Mouse (Mus musculus): ENCODE measurements around the gene Supt6. TPM values are rescaled to one million over a fixed set of nuclear protein-coding genes. Genes with fewer than 3 reads are reported as not detected.
A peak's percentile ranks its signal among the peaks of the same experiment; 100 is the strongest.

Gene Supt6
- polyA plus RNA-seq (2012; fragmentation: generic; extraction: Trizol), result 33.9 TPM
- long read RNA-seq, experiment 1, partial matches to known transcripts, result 28 of 28 reads
- long read RNA-seq, experiment 1, other reads (novel, unspliced or antisense), result 0 of 28 reads
- long read RNA-seq, experiment 2, full-length matches to known transcripts, result 26 of 38 reads
- long read RNA-seq, experiment 2, partial matches to known transcripts, result 9 of 38 reads
- long read RNA-seq, experiment 2, other reads (novel, unspliced or antisense), result 3 of 38 reads

DNA sequence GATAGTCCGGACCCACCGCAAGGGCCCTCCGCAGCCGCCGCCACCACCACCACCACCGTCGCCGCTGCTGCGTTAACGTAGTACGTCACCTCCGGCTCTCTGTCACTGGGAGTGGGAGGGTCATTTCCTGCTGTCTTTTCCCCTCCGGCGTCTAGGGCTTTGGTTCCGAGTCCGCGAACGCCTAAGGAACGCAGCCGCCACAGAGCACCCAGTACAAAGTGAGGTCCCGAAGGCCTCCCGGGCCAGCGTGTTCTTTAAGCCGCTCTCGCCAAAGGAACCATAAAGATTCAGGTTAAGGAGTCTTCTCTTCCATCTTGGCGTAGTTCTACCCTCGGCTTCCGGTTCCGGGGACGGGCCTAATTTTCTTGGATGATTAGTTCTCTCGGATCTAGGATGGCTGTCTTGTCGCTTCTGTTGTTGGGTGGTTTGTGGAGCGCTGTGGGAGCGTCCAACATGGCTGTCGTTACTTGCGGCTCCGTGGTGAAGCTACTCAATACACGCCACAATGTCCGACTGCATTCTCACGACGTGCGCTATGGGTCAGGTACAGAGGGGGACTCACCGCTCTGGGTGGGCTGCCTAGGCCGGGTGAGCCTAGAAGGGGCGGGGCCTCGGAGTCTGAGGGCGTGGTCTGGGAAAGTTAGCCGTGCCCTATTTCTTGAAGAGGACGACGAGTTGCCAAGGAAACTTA lies at the start of gene Supt6, which contains the start of gene Sdf2:
Gene Supt6 (minus strand): TSS at position 361 of the 691 bp plus-strand sequence.
Gene Sdf2 (plus strand): TSS at position 120 of the 691 bp plus-strand sequence.
- Histone ChIP-seq H3K79me3 (ENCODE audit: low read depth) (peaks cover 77% of the 10 kb centered on the region), H3K36me3 (ENCODE audit: control insufficient read depth, insufficient read depth) (peaks cover 12% of the 10 kb centered on the region), H3ac (ENCODE audit: control insufficient read depth, insufficient read length, low read depth) (peak within 1 kb of the TSS; percentile 79), H3K27me3 (ENCODE audit: control insufficient read depth, insufficient read depth, insufficient read length) (no peaks in the 10 kb centered on the region), H3K79me2 (ENCODE audit: control insufficient read depth, insufficient read depth) (peaks cover 94% of the 10 kb centered on the region), H3K4me3 (ENCODE audit: insufficient read depth, poor library complexity, severe bottlenecking) (peak within 1 kb of the TSS; percentile 82)
- TF ChIP-seq MYOD1 (IDR thresholded peaks at IDR 0.05; ENCODE audit: control insufficient read depth, insufficient read length, low read depth) (no peak), MAX (IDR thresholded peaks at IDR 0.05) (no peak), MYOG (IDR thresholded peaks at IDR 0.05; ENCODE audit: control insufficient read depth, extremely low read depth, insufficient read length) (no peak), USF1 (IDR thresholded peaks at IDR 0.05; ENCODE audit: low read depth) (no peak), CEBPB (IDR thresholded peaks at IDR 0.05; ENCODE audit: low read depth) (no peak), FOSL1 (IDR thresholded peaks at IDR 0.05; ENCODE audit: insufficient read depth, low read length, poor library complexity, severe bottlenecking) (no peak), CTCF (IDR thresholded peaks at IDR 0.05; ENCODE audit: control insufficient read depth, insufficient read depth, insufficient read length) (no peak)

DNA sequence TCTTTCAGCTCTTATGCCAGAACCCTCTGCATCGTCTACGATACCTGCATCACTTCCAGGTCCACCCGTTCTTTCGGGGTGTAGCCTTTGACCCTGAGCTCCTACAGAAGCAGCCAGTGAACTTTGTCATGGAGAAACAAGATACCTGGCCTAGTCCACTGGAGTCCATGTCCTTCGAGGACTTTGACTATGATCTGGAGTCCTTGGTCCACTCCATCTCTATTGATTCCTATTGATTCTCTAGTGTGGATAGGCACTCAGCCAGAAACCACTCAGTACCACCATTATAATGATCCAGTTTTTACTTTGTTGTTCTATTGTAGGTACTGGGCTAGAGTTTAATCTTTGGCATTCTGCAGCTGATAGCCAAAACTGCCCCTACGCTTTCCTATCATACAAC lies 48.8 kb upstream of the Supt6 start:
- no peaks in the 10 kb centered on the region for H3K79me2 ChIP-seq (ENCODE audit: control insufficient read depth, insufficient read depth)
- no peak overlapping the region for H3K4me3 ChIP-seq (ENCODE audit: insufficient read depth, poor library complexity, severe bottlenecking)
- H3K27me3 ChIP-seq (ENCODE audit: control insufficient read depth, insufficient read depth, insufficient read length), result no peaks in the 10 kb centered on the region
- no peaks in the 10 kb centered on the region for H3K79me3 ChIP-seq (ENCODE audit: low read depth)
- no peak overlapping the region for H3ac ChIP-seq (ENCODE audit: control insufficient read depth, insufficient read length, low read depth)
- peaks cover 49% of the 10 kb centered on the region for H3K36me3 ChIP-seq (ENCODE audit: control insufficient read depth, insufficient read depth)
- TF ChIP-seq MAX (IDR thresholded peaks at IDR 0.05) (no peak), CEBPB (IDR thresholded peaks at IDR 0.05; ENCODE audit: low read depth) (no peak), MYOG (IDR thresholded peaks at IDR 0.05; ENCODE audit: control insufficient read depth, extremely low read depth, insufficient read length) (no peak), FOSL1 (IDR thresholded peaks at IDR 0.05; ENCODE audit: insufficient read depth, low read length, poor library complexity, severe bottlenecking) (no peak), USF1 (IDR thresholded peaks at IDR 0.05; ENCODE audit: low read depth) (no peak), CTCF (IDR thresholded peaks at IDR 0.05; ENCODE audit: control insufficient read depth, insufficient read depth, insufficient read length) (no peak)

DNA sequence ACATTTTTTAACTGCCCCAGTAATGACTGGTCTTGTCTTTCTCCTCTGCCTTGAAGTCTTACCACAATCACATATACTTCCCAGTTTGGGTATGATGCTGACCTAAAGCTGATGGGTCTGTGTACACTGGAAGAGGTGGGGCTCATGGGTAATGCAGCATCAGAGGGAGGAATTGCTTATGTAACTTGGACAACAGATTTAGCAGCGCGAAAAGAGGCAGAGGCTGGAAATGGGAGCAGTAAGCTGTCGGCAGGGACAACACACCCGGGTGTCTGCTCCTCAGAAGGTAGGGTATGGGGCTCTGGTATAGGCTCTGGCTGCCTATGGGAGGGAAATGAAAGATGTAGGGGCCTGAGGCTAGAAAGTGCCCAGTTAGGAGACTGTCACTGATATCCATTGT lies 44.9 kb upstream of the Supt6 start, which contains the start of gene BC030499:
Gene BC030499 (plus strand): TSS at position 188 of the 400 bp plus-strand sequence.
- Histone ChIP-seq H3K79me2 (ENCODE audit: control insufficient read depth, insufficient read depth) (no peaks in the 10 kb centered on the region), H3K36me3 (ENCODE audit: control insufficient read depth, insufficient read depth) (peaks cover 84% of the 10 kb centered on the region), H3ac (ENCODE audit: control insufficient read depth, insufficient read length, low read depth) (no peak within 1 kb of the TSS), H3K79me3 (ENCODE audit: low read depth) (no peaks in the 10 kb centered on the region), H3K27me3 (ENCODE audit: control insufficient read depth, insufficient read depth, insufficient read length) (no peaks in the 10 kb centered on the region), H3K4me3 (ENCODE audit: insufficient read depth, poor library complexity, severe bottlenecking) (no peak within 1 kb of the TSS)
- TF ChIP-seq MYOD1 (IDR thresholded peaks at IDR 0.05; ENCODE audit: control insufficient read depth, insufficient read length, low read depth), result no peak
- TF ChIP-seq MAX (IDR thresholded peaks at IDR 0.05), result no peak
- no peak for TF ChIP-seq USF1 (IDR thresholded peaks at IDR 0.05; ENCODE audit: low read depth)
- TF ChIP-seq CTCF (IDR thresholded peaks at IDR 0.05; ENCODE audit: control insufficient read depth, insufficient read depth, insufficient read length), result no peak
- TF ChIP-seq FOSL1 (IDR thresholded peaks at IDR 0.05; ENCODE audit: insufficient read depth, low read length, poor library complexity, severe bottlenecking), result no peak
- no peak for TF ChIP-seq MYOG (IDR thresholded peaks at IDR 0.05; ENCODE audit: control insufficient read depth, extremely low read depth, insufficient read length)
- no peak for TF ChIP-seq CEBPB (IDR thresholded peaks at IDR 0.05; ENCODE audit: low read depth)

DNA sequence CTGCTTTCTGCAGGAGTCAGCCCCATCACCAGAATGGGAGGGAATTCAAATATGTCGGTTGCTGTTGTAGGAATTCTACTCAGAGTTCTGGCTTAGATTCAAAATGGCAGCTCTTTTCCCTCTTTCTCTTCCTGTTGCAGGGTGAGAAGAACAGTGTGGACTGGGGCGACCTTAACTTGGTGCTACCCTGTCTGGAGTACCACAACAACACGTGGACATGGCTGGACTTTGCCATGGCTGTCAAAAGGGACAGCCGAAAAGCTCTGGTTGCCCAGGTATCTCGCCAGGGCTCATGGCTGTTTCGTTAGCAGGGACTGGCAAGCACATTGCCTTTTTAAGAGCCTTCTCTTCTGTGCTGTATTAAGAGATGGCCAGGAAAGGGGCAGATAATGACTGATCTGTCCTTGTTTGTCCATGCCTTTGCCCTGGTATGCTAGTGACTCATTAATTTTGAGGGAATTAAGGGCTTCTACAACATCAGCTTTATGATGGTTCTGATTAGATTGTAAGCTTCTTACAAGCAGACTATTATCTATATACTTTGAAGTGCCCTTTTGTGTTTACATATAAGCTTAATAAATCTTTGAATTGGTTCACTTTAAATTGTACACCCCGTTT lies 43.5 kb upstream of the Supt6 start:
- Histone ChIP-seq H3K27me3 (ENCODE audit: control insufficient read depth, insufficient read depth, insufficient read length) (no peaks in the 10 kb centered on the region), H3ac (ENCODE audit: control insufficient read depth, insufficient read length, low read depth) (no peak overlapping the region), H3K36me3 (ENCODE audit: control insufficient read depth, insufficient read depth) (peaks cover 87% of the 10 kb centered on the region), H3K4me3 (ENCODE audit: insufficient read depth, poor library complexity, severe bottlenecking) (no peak overlapping the region), H3K79me2 (ENCODE audit: control insufficient read depth, insufficient read depth) (no peaks in the 10 kb centered on the region), H3K79me3 (ENCODE audit: low read depth) (no peaks in the 10 kb centered on the region)
- TF ChIP-seq FOSL1 (IDR thresholded peaks at IDR 0.05; ENCODE audit: insufficient read depth, low read length, poor library complexity, severe bottlenecking) (no peak), USF1 (IDR thresholded peaks at IDR 0.05; ENCODE audit: low read depth) (no peak), MYOD1 (IDR thresholded peaks at IDR 0.05; ENCODE audit: control insufficient read depth, insufficient read length, low read depth) (no peak), MYOG (IDR thresholded peaks at IDR 0.05; ENCODE audit: control insufficient read depth, extremely low read depth, insufficient read length) (no peak), CTCF (IDR thresholded peaks at IDR 0.05; ENCODE audit: control insufficient read depth, insufficient read depth, insufficient read length) (no peak), MAX (IDR thresholded peaks at IDR 0.05) (no peak), CEBPB (IDR thresholded peaks at IDR 0.05; ENCODE audit: low read depth) (no peak)

DNA sequence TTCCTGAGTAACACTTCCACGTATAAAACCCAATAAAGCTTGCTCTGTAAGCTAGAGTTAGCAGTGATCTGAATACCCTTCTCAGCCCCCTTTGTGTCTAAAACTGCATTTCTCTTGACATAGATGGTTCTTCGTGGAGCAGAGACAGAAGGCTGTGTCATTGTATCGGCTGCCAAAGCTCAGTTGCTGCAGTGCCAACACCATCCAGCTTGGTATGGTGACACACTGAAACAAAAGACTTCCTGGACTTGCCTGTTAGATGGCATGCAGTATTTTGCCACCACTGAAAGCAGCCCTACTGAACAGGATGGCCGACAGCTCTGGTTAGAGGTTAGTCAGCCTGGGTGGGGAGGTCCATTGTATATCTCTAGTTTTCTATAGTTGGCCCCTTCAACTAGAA lies 33.8 kb upstream of the Supt6 start:
- no peak overlapping the region for H3K4me3 ChIP-seq (ENCODE audit: insufficient read depth, poor library complexity, severe bottlenecking)
- H3ac ChIP-seq (ENCODE audit: control insufficient read depth, insufficient read length, low read depth), result no peak overlapping the region
- H3K79me2 ChIP-seq (ENCODE audit: control insufficient read depth, insufficient read depth), result no peaks in the 10 kb centered on the region
- TF ChIP-seq FOSL1 (IDR thresholded peaks at IDR 0.05; ENCODE audit: insufficient read depth, low read length, poor library complexity, severe bottlenecking) (no peak), MYOD1 (IDR thresholded peaks at IDR 0.05; ENCODE audit: control insufficient read depth, insufficient read length, low read depth) (no peak), MAX (IDR thresholded peaks at IDR 0.05) (no peak), CEBPB (IDR thresholded peaks at IDR 0.05; ENCODE audit: low read depth) (no peak), CTCF (IDR thresholded peaks at IDR 0.05; ENCODE audit: control insufficient read depth, insufficient read depth, insufficient read length) (no peak), USF1 (IDR thresholded peaks at IDR 0.05; ENCODE audit: low read depth) (no peak), MYOG (IDR thresholded peaks at IDR 0.05; ENCODE audit: control insufficient read depth, extremely low read depth, insufficient read length) (no peak)
- no peaks in the 10 kb centered on the region for H3K79me3 ChIP-seq (ENCODE audit: low read depth)
- H3K36me3 ChIP-seq (ENCODE audit: control insufficient read depth, insufficient read depth), result peaks cover 98% of the 10 kb centered on the region
- H3K27me3 ChIP-seq (ENCODE audit: control insufficient read depth, insufficient read depth, insufficient read length), result no peaks in the 10 kb centered on the region
